Mouse (Mus musculus): ENCODE results near the gene Zfp12.
"Not testable (repeated sequence)": the region's sequence is repeated elsewhere in the genome, so short reads cannot be mapped to it uniquely, and the experiment has no call there.

Gene Zfp12

DNA sequence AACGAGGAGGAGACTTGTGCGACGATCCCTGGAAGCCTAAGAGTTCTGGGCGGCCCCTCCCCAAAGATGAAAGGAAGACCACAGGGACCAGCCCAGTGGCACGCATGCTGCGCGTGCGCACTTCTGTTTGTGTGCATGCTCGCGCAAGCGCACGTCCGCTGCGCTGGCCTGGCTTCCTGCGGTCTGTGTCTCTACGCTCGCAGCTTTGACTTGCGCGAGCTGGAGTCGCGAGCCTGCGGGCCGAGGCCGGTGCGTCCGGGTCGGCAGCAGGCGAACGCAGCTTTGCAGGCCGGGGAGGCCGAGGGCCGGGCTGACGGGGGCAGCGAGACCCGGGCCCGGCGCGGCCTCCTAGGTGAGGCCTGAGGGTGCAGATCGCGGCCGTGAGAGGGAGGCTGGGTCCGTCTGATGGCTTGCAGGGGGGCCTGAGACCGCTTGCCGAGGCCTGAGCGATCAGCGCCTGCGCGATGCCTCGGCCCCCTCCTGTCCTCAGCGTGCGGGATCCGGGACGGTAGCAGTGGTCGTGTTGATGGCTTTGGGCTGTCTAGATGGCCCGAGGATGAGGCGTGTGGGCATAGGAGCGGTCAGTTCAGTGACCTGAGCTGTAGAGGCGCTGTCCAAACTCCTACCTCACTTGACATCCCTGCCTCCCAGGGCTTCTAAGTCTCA lies at the start of gene Zfp12:
Gene Zfp12, plus strand, starts transcription at position 136 of the 666 bp plus-strand sequence.
- peak; percentile 96 for DNase-seq

DNA sequence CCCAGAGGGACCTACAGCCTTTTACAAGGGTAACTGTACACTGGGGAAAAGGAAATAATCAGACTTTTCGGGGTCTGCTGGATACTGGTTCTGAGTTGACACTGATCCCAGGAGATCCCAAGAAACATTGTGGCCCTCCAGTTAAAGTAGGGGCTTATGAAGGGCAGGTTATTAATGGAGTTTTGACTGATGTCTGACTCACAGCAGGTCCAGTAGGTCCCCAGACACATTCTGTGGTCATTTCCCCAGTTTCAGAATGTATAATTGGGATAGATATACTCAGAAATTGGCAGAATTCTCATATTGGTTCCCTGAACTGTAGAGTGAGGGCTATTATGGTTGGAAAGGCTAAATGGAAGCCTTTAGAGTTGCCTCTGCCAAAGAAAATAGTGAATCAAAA lies 46.9 kb upstream of the Zfp12 start:
- not testable (repeated sequence) for DNase-seq

DNA sequence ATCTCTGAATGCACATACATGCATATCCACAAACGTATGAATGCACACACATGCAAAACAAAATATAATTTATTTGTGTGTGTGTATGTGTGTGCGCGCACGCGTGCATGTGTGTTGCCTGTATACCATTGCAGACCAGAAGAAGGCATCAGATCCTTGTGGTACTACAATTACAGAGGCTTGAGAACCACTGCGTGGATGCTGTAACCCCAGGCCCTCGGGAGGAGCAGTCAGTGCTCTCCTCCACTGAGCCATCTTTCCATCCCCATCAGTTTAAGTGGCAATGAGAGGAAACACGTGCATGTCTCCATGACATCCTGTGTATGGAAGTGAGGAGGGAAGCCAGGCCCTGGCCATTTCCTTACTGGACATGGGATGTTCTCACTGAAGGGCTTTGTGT lies 42.2 kb upstream of the Zfp12 start:
- no peak for DNase-seq

DNA sequence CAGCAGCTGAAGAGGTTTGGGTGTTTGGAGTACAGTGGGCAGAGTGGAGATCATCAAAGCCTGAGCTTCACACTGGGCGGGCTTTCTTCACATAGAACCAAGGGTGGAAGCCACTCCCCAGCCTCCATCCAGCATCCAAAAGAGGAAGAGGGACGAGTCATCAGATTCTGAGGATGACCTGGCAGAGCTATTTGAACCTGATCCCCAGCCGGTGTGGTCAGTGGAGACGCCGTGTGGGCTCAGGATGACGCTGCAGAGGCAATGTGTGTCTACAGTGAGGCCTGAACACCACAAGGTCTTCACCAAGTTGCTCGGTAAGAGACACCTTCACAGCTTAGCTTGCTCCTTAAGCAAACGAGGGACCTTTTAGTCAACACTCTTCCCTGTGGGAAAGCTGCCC lies 40.2 kb upstream of the Zfp12 start:
- not testable (repeated sequence) for DNase-seq

DNA sequence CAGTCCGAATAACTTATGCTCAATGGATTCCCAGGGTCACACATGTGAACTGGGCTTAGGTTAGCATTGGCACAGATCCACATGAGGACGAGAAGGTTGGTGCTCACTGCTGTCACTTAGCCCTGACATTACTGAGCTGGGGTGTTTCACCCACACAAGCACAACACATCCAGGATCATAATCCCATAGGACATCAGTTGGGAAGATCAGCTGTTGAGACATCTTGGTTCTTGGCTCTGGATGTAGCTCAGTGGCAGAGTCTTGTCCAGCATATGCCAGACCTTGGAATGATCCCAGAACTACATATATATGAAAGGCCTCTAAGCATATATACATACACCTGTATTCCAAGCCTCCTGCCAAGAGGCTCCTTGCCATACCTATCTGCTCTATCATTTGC lies 39.8 kb upstream of the Zfp12 start:
- DNase-seq: no peak

DNA sequence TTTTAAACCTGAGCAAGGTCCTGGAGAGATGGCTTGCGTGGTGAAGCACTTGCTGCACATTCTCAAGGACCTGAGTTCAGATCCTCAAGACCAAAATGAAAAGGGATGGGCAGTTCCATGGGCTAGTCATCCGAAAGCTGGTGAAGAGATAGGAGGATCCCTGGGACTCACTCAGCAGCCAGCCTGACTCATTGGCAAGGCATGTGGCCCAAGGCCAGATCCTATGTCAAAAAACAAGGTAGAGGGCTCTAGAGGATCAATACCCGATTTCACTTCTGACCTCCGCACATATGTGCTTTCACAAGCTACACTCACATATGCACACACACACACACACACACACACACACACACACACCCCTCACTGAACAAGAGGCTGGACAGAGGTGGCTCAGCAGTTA lies 38.5 kb upstream of the Zfp12 start:
- no peak for DNase-seq

DNA sequence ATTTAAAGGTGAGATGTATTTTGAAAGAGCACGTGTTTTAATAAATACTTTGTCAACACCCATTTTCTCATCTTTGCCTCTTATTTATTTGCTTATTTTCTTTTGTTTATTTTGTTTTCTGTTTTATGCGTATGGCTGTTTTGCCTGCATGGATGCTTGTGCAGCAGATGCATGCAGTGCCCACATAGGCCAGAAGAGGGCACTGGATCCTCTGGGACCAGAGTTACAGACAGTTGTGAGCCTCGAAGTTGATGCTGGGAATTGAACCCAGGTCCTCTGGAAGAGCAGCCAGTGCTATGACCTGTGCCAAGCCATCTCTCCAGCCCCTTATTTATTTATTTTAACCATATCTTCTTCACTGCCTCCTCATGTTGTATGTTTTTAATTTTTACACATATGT lies 29.9 kb upstream of the Zfp12 start:
- no peak for DNase-seq

DNA sequence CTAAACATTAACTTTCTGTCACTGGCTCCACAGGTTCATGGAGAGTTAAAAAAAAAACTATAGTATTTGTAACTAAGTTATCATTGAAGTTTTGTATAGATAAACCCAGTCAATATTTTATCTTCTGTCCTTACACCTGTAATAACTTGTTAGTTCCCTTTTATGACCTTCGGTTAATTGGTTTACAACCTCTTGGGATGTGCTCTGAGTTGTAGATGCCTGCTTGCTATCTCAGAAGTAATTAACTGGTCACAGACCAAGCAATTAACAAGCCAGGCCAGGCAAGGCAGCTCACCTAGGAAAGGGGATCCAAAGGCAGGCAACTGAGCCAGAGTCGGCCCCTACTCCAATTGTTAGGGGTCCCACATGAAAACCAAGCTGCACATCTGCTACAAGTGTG lies 21.1 kb upstream of the Zfp12 start:
- no peak for DNase-seq

DNA sequence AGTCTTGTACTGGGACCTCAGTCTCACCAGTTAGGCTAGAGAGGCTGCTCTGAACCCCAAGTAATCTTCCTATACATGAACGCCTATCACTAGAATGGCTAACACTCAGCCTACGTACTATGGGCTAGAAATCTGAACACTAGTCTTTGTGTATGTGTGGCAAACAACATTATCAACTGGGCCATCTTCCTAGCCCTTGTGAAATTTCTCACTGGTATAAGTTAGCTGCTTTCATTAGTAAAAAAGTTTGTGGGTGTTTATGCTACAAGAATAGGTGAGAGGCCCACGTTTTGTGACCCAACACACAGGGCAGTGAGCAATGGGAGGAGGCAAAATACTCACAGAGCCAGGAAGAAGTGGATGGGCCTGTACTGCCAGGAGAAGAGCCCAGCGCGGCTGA lies 14.0 kb upstream of the Zfp12 start:
- DNase-seq: no peak

DNA sequence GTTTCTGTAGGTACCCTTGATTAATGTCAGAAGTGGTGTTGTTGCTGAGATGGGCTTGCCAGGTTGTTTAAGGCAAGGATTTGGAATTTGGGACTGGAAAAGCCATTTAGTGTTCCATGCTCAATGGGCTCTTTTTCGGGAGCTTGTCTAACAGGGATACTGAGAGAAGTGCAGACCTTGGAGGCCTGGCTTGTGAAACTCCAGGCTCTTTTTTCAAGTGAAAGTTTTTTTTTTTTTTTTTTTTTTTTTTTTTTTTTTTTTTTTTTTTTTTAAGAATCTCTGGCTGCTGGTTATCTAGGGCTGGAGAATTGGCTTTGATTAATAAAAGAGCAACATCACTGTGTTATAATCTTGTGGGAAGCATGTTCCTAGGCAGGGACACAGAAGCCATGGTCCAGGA lies 12.7 kb upstream of the Zfp12 start:
- DNase-seq: no peak

DNA sequence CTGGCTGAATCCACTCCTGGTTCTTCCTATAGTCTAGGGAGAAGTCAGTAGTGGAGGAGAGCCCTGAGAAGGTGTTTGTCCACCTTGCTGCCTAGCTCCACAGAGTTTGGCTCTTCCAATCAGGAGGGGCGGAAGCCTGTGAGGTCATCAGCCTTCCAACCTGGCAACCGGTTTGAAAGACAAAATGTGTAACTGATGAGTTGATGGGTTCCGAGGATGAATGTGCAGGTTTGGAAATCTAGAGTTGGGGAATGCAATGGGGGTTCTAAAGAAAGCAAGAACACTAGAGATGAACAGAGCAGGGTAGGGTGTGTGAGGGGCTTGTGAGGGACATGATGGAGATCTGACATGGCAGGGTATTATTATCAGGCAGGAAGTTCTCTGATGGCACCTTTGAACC lies 8.2 kb upstream of the Zfp12 start, which contains the start of gene Spdye4a:
Gene Spdye4a, minus strand, starts transcription at position 101 of the 400 bp plus-strand sequence.
- DNase-seq: no peak

DNA sequence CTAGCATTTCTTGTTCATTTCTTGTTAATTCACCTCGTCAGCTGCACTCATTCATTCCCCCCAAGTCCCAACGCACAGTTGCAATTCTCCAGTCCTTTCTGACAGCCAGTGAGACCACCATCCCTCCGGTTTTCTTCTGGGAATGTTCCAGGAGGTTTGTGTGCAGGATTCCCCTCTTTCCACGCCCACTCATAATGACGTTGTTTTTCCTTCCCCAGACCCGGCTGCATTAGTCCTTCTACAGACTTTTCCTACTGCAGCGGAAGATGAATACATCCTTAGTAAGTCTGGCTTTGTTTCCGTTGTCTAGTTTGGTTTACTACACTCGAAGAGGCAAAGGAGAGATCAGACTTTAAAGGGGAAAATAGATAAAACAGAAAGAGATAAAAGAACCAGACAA lies 1.1 kb downstream of the Zfp12 start:
- DNase-seq: no peak

DNA sequence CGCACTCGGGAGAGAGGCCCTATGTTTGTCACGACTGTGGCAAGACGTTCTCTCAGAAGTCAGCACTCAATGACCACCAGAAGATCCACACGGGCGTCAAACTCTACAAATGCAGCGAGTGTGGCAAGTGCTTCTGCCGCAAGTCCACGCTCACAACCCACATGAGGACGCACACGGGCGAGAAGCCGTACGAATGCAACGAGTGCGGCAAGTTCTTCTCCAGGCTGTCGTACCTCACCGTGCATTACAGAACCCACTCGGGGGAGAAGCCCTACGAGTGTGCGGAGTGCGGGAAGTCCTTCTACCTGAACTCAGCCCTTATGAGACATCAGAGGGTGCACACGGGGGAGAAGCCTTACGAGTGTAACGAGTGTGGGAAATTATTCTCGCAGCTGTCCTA lies 10.0 kb downstream of the Zfp12 start:
- DNase-seq: no peak

DNA sequence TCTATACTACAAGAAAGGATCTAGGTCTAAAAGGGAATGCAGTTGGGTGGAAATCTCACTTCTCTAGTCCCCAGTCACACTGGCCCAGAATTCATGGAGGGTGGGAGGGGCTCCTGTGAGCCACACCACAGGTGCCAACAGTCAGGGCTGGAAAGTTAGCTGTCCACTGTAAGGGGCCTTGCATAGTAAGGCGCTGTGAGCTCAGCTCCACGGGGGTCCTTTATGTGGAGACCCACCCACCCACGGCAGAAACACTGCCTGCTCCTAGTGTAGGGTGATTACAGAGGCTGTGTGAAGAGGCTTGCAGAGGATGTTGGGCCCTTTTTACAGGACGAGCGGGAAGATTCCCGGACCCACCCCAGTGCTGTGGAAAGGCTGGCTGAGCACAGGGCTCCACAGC lies 17.1 kb downstream of the Zfp12 start:
- no peak for DNase-seq

DNA sequence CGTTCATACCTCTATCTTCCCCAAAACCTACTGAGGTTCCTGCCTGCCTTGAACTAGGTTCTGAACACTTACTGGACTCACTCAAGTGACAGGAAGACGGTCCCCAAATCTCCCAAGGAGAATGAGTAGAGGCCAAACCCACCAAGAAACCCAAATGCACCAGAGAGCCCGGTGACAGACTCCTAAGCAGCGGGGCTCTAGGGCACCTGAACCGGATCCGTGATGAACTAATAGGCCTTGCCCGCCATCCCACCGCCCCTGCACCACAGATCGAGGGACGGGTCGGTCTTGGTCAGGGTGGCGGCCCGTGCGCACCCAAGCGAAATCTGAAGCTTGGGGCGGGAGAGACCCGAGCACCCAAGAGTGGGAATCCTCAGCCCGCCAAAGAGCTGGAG lies 17.8 kb downstream of the Zfp12 start:
- DNase-seq: no peak

DNA sequence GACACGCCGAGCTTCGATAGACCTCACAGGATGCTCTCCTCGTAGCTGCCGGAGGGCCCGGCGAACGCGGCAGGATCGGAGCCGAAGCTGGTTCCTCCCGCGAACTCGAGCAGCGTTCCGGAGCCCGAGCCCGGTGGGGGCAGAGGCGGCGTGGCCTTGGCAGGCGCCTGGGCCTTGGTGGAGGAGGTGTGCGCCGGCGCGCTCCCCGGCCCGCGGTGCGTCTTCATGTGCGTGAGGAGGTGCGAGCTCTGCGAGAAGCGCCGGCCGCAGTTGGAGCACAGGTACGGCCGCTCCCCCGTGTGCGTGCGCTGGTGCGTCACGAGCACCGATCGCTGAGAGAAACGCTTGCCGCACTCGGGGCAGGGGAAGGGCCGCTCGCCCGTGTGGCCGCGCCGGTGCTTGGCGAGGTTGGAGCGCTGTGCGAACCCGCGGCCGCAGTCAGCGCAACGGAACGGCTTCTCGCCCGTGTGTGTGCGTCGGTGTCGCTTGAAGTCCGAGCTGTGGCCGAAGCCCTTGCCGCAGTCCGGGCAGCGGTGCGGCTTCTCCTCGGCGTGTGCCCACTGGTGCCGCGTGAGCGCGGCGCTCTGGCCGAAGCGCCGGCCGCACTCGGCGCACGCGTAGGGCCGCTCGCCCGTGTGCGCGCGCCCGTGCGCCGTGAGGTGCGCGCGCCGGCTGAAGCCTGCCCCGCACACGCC lies 18.4 kb downstream of the Zfp12 start:
- no peak for DNase-seq

DNA sequence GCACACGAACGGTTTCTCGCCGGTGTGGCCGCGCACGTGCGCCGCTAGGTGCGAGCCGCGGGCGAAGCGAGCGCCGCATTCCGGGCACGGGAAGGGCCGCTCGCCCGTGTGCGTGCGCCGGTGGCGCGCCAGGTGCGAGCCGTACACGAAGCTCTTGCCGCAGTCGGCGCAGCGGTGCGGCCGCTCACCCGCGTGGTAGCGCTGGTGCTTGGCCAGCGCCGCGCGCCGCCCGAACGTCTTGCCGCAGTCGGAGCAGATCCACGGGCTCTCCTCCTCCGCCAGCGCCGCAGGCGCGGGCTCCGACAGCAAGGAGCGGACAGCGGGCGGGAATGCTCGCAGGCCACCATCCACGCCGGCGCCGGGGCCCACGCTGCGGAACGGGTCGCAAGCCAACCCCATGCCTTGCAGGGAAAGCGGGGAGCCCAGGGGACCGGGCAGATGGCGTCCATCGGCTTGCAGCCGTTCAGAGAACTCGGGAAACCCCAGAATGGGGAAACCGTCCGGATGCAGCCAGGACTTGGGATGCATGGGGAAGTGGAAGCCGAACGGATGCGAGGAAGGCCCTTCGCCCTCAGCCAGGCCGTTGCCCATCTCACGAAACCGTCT lies 19.0 kb downstream of the Zfp12 start:
- DNase-seq: no peak

DNA sequence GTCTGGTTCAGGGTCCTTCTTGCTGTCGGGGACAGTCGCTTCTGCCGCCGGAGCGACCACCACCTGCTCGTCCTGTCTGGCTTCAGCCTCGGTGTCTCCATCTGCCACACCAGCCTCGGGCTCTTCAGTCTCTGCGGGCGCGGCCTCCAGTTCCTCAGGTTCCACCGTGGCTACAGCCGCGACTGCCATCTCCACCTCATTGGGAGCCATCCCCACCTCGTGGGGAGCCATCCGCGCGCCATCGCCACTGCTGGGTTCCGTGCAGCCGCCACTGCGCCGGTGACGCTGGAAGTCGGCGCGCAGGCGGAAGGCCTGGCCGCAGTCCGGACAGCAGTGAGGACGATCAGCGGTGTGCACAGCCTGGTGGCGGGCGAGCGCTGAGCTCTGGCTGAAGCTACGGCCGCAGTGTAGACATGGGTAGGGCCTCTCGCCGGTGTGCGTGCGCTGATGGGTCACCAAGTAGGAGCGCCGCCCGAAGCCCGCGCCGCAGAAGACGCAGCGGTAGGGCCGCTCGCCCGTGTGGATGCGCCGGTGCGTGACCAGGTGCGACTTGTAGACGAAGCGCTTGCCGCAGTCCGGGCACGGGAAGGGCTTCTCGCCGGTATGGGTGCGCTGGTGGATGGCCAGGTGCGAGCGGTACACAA lies 19.6 kb downstream of the Zfp12 start:
- DNase-seq: no peak

DNA sequence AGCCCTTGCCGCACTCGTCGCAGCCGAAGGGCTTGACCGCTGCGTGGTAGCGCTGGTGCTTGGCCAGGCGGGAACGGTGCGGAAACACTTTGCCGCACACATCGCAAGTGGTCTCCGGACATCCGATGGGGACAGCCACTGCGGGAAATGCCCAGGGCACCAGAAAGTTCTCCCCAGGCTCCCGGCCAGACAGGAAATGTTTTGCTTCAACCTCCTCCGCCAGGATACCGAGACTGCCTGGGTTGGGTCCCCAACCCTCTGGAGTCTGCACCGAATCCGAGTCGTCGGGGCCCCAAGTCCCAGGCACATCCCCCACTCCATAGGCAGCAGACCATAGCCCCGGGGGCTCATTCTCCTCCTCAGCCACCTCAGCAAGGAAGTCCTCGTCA lies 20.2 kb downstream of the Zfp12 start:
- no peak for DNase-seq

DNA sequence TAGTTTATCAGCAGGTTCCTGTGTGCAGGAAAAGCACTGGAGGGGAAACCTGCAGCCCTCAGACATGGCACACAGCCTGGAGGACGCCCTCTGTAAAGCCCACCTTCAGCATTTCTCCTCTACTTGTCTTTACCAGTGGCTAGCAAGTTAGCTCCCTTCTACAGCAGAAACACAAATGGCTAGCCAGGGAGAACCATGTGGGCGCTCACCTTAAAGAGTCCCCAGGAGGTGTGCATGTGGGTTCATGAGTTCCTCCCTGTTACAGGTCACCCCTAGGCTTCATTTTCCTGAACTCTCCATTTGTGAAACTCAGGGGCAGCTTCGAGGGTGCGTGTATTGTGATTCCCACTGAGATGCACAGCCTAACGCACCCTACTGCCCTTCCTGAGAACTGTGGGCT lies 20.8 kb downstream of the Zfp12 start:
- DNase-seq: no peak

DNA sequence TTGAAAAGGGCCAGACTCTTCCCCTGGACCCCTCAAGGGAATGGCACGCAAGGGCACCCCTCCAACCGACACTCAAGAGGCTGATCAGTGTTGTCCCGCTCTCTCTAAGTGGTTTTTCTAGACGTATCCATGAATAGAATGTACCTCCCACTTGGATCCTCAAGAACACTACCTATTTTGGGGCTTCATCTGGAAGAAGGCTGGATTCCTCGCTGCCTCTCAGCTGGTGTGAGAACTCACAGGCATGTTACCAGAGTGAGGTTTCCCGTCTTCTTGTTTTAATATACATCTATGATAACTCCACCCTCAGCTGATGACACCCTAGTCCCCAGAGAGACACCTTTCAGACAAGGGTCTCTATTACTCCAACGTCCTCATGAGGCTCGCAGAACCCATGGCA lies 26.7 kb downstream of the Zfp12 start:
- DNase-seq: no peak

DNA sequence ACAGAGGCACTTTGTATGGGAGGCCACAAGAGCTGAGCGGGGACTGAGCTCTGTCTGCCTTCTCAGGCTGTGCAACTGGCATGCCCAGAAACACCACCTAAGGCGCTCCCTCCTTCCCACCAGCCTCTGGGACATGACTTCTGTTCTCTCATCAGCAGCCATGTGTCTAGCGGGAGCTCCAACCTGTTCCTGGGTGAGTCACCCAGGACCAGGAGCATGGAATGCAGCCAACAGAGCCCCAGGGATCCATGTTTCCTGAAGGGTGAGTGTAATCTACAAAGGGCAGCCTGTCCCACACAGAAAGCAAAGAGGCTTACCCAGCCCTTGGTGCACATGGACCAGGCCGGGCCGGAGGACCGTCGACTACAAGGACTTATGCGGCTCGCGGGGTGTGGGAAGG lies 29.7 kb downstream of the Zfp12 start:
- no peak for DNase-seq

DNA sequence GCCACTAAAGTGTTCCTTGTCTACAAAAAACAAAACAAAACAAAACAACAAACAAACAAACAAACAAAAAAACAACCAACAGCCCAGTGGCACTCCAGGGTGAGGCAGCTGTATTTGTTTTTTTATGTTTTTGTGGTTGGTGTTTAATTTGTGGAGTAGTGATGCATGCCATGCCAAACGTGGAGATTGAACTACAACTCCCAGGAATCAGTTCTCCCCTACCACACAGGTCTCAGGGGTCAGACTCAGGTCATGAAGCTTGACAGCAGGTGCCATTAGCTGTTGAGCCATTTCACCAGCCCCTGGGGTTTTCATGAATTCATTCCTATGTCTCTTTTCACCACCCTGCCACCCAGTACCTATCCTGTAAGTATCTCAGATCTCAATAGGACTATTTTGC lies 30.4 kb downstream of the Zfp12 start:
- no peak for DNase-seq

DNA sequence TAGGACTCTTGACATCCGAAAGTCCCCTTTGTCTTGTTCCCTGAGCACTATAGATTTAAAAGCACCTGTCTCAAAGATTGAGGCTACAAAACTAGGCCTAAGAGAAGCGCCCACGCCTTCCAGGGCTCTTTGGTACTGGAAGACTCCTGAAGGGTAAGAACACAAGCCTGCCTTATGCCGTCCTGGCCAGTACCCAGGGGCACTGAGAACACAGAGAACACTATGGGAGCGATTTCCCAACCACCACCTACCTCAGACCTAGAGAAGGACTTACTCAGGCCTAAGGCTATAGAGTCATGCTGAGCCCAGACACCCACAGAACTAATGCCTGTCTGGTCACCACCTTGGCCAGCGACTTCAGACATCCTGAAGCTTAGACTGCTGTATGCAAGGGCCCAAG lies 31.8 kb downstream of the Zfp12 start:
- DNase-seq: no peak

Measured in kidney, adult 9 months (tissue).